Mouse (Mus musculus) urinary bladder, adult 18-20 months (tissue): ENCODE data around the gene Barhl2.

Experiments
- DNase-seq, 2 experiments: peaks; one replicate each; pipeline ENCODE4 v3.0.0; 2022; ENCODE audit warnings: low spot score in 2 of 2, mixed read lengths in 2 of 2

The Barhl2 gene

DNA sequence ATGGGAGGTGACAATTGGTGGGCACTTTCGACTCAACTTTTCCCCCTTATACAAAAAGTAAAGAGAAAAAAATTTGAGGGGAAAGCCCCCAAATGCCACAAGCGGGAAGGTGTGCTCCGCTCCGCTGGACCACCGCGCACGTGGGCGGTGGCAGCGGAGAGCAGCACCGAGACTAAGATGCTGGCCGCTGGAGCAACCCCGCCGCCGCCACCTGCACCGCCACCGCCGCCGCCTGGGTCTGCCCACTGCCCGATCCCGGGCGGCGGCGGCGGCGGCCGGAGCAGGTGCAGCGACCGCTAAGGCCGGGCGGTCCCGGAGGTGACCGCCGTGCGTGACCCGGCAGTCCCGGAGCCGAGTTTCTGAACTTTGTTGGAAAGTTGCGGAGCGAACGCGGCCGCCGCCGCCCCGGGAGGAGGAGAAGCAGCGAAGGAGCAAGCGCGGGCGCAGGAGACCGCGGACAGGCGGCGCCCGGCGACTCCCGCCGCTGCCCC lies at the start of gene Barhl2:
Gene Barhl2 (minus strand): TSS at position 181 of the 491 bp plus-strand sequence.
- no peak for DNase-seq

- DNase-seq: no peak
These were observed 48.1 kb upstream of the Barhl2 start for GRCm38 (mm10) chr5:106506061-106506460.

DNA sequence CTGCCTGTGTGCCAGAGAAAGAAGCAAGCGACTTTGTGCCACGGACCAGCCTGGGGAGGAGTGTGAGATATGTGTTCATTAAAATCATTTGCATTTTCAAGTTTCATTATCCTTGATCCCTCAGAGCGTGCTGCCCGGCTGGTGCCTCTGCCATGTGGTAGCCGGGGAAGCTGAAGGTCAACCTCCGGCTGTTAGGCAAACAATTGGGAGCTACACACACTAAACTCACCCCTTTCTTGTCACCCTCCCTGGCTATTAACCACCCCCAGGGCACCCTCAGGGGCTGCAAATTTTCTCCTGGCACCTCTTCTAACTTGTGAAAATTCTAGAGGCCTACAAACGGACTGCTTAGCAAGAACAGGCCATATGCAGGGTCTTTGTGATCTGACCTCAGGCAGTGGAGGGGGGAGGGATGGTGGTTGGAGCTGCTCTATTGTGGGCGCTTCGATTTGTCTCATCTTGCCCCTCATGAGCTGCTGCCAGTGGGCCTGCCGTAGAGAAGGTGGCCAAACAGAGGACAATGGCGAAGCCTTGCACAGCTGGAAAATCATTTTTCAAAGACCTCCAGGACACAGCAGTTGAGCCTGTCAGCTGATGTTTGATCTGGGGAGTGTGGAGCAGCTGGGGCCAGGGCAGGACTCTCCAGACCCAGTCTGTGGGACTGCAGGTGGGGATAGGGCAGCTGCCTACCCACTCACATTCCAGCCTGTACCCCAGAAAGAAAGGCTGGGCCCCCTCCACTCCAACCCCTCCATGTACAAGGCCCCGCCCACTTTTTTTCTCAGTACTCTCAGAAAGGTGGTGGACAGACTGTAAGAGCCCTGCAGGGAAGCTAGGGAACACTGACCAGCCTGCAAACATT lies 44.9 kb upstream of the Barhl2 start:
- no peak for DNase-seq

- DNase-seq: no peak
These were observed 44.3 kb upstream of the Barhl2 start for GRCm38 (mm10) chr5:106502271-106502670.

DNA sequence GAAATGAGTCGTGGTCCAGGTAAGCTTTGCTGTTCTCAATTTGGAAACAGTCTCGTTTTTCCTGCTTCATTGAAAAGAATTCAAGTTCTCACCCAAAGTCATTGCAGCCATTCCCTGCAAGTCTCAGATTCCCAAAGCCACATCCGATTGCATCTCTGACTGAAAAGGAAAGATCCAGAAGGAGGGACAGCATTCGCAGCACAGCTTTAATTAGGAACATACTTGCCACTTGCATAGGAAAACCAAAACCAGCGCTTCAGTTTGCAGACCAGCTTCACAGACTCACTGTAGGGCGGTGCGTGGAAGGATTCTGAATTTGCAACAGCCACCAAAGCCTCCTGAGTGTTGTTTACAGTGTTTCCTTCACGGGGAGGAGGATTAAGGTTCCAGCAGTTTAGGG lies 33.8 kb upstream of the Barhl2 start:
- no peak for DNase-seq

GRCm38 (mm10) chr5:106472105-106472500 lies 14.1 kb upstream of the Barhl2 start:
- DNase-seq: no peak

DNA sequence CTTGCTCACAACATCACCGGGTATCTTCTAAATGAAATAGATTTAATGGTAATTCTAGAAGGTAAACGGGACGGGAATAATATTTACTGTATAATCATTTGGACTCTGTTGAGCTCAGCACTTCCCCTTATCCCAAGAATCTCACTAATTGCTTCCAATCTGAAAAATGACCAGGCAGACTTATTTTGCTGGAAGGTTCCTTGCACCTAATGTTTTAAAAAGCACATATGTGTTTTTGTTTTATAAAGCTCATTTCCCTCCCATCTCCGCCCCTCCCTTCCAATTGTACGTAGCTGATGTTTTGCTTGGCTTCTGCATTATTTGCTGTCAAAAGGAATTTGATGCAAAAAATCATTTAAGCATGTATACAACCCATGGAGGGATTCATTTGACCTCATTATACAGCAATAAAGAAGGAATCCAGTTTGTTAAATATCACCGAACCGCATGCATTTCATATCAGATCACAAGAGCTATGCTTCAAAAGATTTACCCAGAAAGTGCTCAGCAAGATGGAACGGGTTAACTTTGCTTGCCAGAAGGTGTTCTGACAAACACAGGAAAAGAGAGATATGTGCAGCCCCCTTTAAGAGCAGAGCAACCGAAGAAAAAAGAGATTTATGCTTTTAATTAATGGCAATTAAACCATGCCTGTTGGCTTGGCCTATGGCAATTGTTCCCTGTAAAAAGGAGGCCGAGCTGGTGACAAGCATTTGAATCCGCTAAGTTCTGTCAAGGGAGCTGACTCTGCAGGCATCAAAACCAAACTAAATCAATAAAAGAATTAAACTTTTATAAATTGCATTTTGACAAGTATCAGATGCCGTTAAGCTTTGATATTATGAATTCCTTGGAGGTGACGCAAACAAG lies 13.5 kb upstream of the Barhl2 start:
- no peak for DNase-seq

DNA sequence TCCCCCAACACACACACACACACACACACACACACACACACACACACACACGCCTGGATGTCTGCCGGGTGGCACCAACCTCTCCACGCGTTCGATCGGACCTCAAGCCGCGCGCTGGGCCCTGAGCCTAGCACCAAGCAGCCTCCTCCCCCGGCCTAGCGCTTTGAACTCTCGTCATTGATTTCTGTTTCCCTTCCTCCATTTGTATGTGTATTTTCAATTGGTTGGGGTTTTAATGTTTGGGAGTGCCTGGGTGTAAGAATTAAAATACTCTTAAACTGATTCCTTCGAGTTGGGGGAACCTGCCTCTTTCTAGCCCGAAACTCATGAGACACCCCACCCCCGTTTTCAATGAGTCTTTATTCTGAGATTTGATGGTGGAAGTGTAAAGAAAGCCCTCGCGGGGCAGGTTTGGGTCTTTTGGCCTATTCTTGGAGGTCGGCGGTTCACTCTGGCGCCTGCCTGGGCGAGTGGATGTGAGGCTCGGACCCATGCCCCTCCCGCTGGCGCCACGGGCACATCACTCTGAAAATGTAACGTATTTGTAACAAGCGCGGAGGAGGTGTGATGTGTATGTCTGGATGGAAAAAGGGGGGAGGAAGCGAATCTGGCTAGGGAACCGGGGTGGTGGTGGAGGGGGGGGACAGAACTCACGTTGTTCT lies 7.3 kb upstream of the Barhl2 start:
- no peak for DNase-seq

GRCm38 (mm10) chr5:106464336-106465128 lies 6.6 kb upstream of the Barhl2 start:
- DNase-seq: no peak

DNA sequence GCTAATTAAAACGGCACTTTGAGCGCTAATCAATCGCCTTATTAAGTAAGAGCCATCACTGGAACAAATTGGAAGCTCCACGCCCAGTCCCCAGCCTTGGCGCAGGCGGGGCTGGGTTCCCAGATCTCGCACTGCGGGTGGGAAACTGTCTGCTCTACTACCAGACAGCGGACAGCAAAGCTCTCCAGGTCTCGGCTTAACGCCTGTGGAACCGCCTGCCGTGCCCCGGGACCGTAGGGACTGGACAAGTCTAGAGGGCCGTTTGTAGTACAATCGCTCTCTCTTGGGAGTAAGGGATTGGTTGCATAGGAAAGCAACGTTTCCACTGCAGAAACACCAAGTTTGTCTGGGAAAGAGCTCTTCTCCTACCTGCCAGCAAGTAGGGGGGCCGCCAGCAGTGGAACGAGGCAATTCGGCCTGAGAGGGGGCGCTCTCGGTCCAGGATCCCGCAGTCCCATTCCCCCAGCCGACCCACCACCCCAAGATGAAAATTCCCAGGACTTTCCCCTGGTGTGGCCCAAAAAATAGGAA lies 5.8 kb upstream of the Barhl2 start:
- DNase-seq: no peak

- DNase-seq: no peak
These were observed 3.9 kb upstream of the Barhl2 start for GRCm38 (mm10) chr5:106461913-106462312.

GRCm38 (mm10) chr5:106461431-106461830 lies 3.5 kb upstream of the Barhl2 start:
- DNase-seq: no peak

- DNase-seq: no peak
These were observed 2.6 kb upstream of the Barhl2 start for GRCm38 (mm10) chr5:106460535-106460934.

GRCm38 (mm10) chr5:106460001-106460511 lies 2.1 kb upstream of the Barhl2 start:
- DNase-seq: no peak

DNA sequence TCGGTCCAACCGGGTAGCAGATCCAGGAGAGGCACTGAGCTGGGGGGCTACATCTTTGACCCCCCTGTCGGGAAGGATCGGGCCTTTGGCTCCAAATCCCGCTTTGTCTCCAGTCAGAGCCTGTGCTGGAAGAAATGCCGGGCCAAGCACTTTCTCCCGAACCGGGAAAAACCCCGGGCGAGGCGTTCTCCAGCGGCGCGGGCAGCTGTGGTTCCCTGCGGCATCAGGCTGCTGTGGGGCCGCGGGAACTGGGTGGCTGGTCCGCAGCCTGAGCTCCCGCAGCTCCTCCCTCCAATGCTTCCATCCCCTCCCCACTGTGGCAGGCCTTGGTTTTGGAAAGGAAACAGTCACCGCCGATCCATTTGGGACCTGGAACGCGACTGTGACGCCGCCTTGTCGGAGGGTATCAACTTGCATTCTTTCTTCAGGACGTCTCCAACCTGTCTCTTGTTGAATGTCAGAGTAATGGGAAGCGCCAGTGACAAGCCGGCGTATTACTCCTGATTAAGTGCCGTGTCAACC lies 1.2 kb upstream of the Barhl2 start:
- DNase-seq: no peak

- no peak for DNase-seq
These were observed 632 bp upstream of the Barhl2 start for GRCm38 (mm10) chr5:106458477-106459119.

DNA sequence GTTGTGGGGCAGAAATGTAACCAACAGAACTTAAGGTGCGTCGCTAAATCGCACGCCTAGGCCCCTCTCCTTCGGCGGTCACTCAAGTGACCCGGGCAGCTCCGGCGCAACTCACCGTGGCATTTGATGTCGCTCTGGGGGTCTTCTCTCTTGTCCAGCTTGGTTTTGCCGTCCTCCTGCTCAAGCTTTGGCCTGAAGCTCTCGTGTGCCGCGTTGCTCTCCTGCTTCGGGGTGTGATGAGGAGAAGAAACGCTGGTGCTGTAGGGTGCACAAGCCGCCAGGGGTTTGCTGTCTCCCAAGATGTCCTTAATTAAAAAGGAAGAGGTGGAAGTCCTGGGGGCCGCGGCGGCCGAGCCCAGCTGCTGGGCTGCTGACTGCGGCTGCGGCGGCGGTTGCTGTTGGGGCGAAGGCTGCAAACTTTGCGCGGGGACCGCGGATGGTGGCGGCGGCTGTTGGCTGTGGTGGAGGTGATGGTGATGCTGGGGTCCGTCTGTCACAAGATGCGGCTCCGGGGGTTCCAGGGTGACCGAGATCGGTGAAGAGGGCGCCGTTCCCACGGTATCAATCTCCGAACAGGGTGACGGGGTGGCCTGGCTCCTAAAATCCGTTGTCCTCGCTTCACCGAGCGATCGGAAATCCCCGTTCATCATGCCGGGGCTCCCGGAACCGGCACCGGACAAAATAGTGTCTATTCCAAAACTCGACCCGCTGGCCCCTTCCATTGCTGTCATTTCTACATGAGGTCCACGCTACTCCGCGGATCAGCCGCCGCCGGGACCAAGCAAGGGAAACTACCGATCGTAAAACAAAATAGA lies 648 bp downstream of the Barhl2 start:
- DNase-seq: no peak

DNA sequence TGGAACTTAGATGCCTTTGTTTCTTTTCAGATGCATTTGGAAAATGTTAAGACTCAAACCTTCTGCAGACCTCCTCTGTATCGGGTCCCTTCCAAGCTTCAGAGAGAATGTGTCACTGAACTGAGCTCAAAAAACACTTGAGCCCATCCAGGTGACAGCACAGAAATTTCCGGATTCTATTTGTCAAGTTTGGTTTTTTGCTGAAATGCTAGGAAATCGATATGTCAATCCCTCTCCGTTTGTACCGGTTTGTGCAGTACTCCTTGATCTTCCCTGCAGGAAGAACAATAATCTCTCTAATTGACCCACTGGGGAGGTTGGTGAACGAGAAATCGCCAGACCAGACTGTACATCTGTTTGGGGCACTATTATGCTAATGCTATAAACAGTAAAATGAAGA lies 2.0 kb downstream of the Barhl2 start:
- no peak for DNase-seq
